Mouse (Mus musculus): ENCODE data around the gene Rps7. TPM values are rescaled to one million over a fixed set of nuclear protein-coding genes. Genes with fewer than 3 reads are reported as not detected.

Gene Rps7
- total and polyA plus RNA-seq, 3 experiments = 753 to 3,047 (median 2,570) TPM

- DNase-seq (ENCODE audit: extremely low read depth) = no peak
- no peak for TF ChIP-seq MAX (IDR thresholded peaks at IDR 0.05; ENCODE audit: low read length)
- TF ChIP-seq HCFC1 (IDR thresholded peaks at IDR 0.05; ENCODE audit: low read depth, low read length) = no peak
- no peak for TF ChIP-seq MAZ (IDR thresholded peaks at IDR 0.05; ENCODE audit: low read depth, low read length)
- no peak for TF ChIP-seq NELFE (IDR thresholded peaks at IDR 0.05; ENCODE audit: low read depth, low read length)
- no peak overlapping the region for H3K9ac ChIP-seq (ENCODE audit: insufficient read depth, low read depth)
- H3K27me3 ChIP-seq (replicated peaks) = no peaks in the 10 kb centered on the region
- H3K36me3 ChIP-seq (replicated peaks in 1 of 2; ENCODE audit: control insufficient read depth in 1 of 2, insufficient read depth in 1 of 2, low read length in 1 of 2) = peaks cover 0 to 6% of the 10 kb centered on the region in 2 experiments
- dilution Hi-C loops (cut with MboI; ENCODE audit: extremely low pct_ligation_motif_present, extremely low pct_unique_long_range_greater_than_20kb, low sequenced_read_pairs) (no loop called here), in situ Hi-C loops (cut with MboI; ENCODE audit: low pct_ligation_motif_present, low pct_unique_long_range_greater_than_20kb, low sequenced_read_pairs) (no loop called here)
- H3K4me3 ChIP-seq (replicated peaks in 1 of 3; ENCODE audit: low read depth in 2 of 3, low read length in 2 of 3, poor library complexity in 1 of 3) = no peak overlapping the region
- H3K79me2 ChIP-seq (replicated peaks; ENCODE audit: control insufficient read depth, extremely low read depth, insufficient read depth, poor library complexity, severe bottlenecking) = no peaks in the 10 kb centered on the region
- H3K4me1 ChIP-seq (ENCODE audit: control insufficient read depth in 1 of 2, insufficient read depth in 2 of 2) = peaks cover 7 to 11% of the 10 kb centered on the region in 2 experiments; a peak in 3 of 4 replicates
- H3K27ac ChIP-seq (ENCODE audit: insufficient read depth, low read depth) = no peak overlapping the region
- H3K9me3 ChIP-seq (replicated peaks; ENCODE audit: low read length) = no peaks in the 10 kb centered on the region
- no peak overlapping the region for H3K4me2 ChIP-seq (ENCODE audit: insufficient read depth, low read depth, poor library complexity, severe bottlenecking)
Measured at GRCm38 (mm10) chr12:28666734-28667133, 31.0 kb upstream of the Rps7 start.

GRCm38 (mm10) chr12:28662628-28663027 is 26.9 kb upstream of the Rps7 start:
- in situ Hi-C loops (cut with MboI; ENCODE audit: low pct_ligation_motif_present, low pct_unique_long_range_greater_than_20kb, low sequenced_read_pairs) = no loop called here
- H3K79me2 ChIP-seq (replicated peaks; ENCODE audit: control insufficient read depth, extremely low read depth, insufficient read depth, poor library complexity, severe bottlenecking) = no peaks in the 10 kb centered on the region
- TF ChIP-seq MAFK (IDR thresholded peaks at IDR 0.05; ENCODE audit: insufficient replicate concordance, low read length) = peak; percentile 54; the same call in 1 of the 2 replicates
- no peak for TF ChIP-seq JUND (conservative IDR thresholded peaks at IDR 0.05; ENCODE audit: low read depth, low read length)
- DNase-seq (ENCODE audit: extremely low read depth) = no peak
- no peaks in the 10 kb centered on the region for H3K9me3 ChIP-seq (replicated peaks; ENCODE audit: low read length)
- peaks cover 27 to 43% of the 10 kb centered on the region in 2 experiments for H3K36me3 ChIP-seq (replicated peaks in 1 of 2; ENCODE audit: control insufficient read depth in 1 of 2, insufficient read depth in 1 of 2, low read length in 1 of 2)
- dilution Hi-C loops (cut with MboI; ENCODE audit: extremely low pct_ligation_motif_present, extremely low pct_unique_long_range_greater_than_20kb, low sequenced_read_pairs) = no loop called here
- H3K9ac ChIP-seq (ENCODE audit: insufficient read depth, low read depth) = no peak overlapping the region
- no peak overlapping the region for H3K4me3 ChIP-seq (replicated peaks in 1 of 3; ENCODE audit: low read depth in 2 of 3, low read length in 2 of 3, poor library complexity in 1 of 3)
- H3K4me1 ChIP-seq (ENCODE audit: control insufficient read depth in 1 of 2, insufficient read depth in 2 of 2) = peaks cover 7 to 11% of the 10 kb centered on the region in 2 experiments; a peak in 3 of 4 replicates
- H3K27me3 ChIP-seq (replicated peaks) = no peaks in the 10 kb centered on the region
- H3K4me2 ChIP-seq (ENCODE audit: insufficient read depth, low read depth, poor library complexity, severe bottlenecking) = no peak overlapping the region
- H3K27ac ChIP-seq (ENCODE audit: insufficient read depth, low read depth) = no peak overlapping the region

GRCm38 (mm10) chr12:28649141-28650110 is 13.7 kb upstream of the Rps7 start, which contains the start of gene Rnaseh1:
TSS of gene Rnaseh1 (plus strand) at chr12:28649602.
- DNase-seq (ENCODE audit: extremely low read depth) = peak; percentile 86
- H3K27ac ChIP-seq (ENCODE audit: insufficient read depth, low read depth) = no peak within 1 kb of the TSS
- TF ChIP-seq KAT2A (IDR thresholded peaks at IDR 0.05; ENCODE audit: insufficient replicate concordance, low read length) (0 out of 2 replicates have a peak, but pooled peaks have one; percentile 60), NRF1 (IDR thresholded peaks at IDR 0.05; ENCODE audit: low read depth, low read length) (no peak), MYC (IDR thresholded peaks at IDR 0.05; ENCODE audit: low read depth, low read length) (peak; percentile 77), JUND (conservative IDR thresholded peaks at IDR 0.05; ENCODE audit: low read depth, low read length) (no peak), ETS1 (conservative IDR thresholded peaks at IDR 0.05; ENCODE audit: low read depth, low read length) (no peak), CHD1 (IDR thresholded peaks at IDR 0.05; ENCODE audit: low read depth, low read length) (no peak), HCFC1 (IDR thresholded peaks at IDR 0.05; ENCODE audit: low read depth, low read length) (peak; percentile 88), USF1 (IDR thresholded peaks at IDR 0.05; ENCODE audit: low read depth, low read length) (no peak), MAX (IDR thresholded peaks at IDR 0.05; ENCODE audit: low read length) (peak; percentile 79; the same call in 1 of the 2 replicates), NELFE (IDR thresholded peaks at IDR 0.05; ENCODE audit: low read depth, low read length) (peak; percentile 94), ZMIZ1 (IDR thresholded peaks at IDR 0.05; ENCODE audit: low read depth, low read length) (peak; percentile 50; the same call in 1 of the 2 replicates), SMC3 (IDR thresholded peaks at IDR 0.05; ENCODE audit: low read depth, low read length) (no peak), ZKSCAN1 (IDR thresholded peaks at IDR 0.05; ENCODE audit: borderline replicate concordance, low read depth, low read length) (no peak), RCOR1 (conservative IDR thresholded peaks at IDR 0.05; ENCODE audit: low read depth, low read length) (no peak), MAFK (IDR thresholded peaks at IDR 0.05; ENCODE audit: insufficient replicate concordance, low read length) (0 out of 2 replicates have a peak, but pooled peaks have one; percentile 22), ZC3H11A (IDR thresholded peaks at IDR 0.05; ENCODE audit: low read depth, low read length) (no peak), MXI1 (IDR thresholded peaks at IDR 0.05; ENCODE audit: low read depth, low read length) (peak; percentile 98), CHD2 (IDR thresholded peaks at IDR 0.05; ENCODE audit: low read length) (no peak), CTCF (conservative IDR thresholded peaks at IDR 0.05 in 1 of 2, IDR thresholded peaks at IDR 0.05 in 1 of 2; ENCODE audit: low read depth in 2 of 2, low read length in 2 of 2) (no peak), EP300 (IDR thresholded peaks at IDR 0.05; ENCODE audit: low read length) (no peak)

More at GRCm38 (mm10) chr12:28649141-28650110, 13.7 kb upstream of the Rps7 start, which contains the start of gene Rnaseh1:
- Histone ChIP-seq H3K27me3 (replicated peaks) (no peaks in the 10 kb centered on the region), H3K4me1 (ENCODE audit: control insufficient read depth in 1 of 2, insufficient read depth in 2 of 2) (peaks cover 0 to 21% of the 10 kb centered on the region in 2 experiments; a peak in 3 of 4 replicates), H3K4me2 (ENCODE audit: insufficient read depth, low read depth, poor library complexity, severe bottlenecking) (peak within 1 kb of the TSS; percentile 98), H3K9ac (ENCODE audit: insufficient read depth, low read depth) (peak within 1 kb of the TSS; percentile 88), H3K9me3 (replicated peaks; ENCODE audit: low read length) (no peaks in the 10 kb centered on the region), H3K36me3 (replicated peaks in 1 of 2; ENCODE audit: control insufficient read depth in 1 of 2, insufficient read depth in 1 of 2, low read length in 1 of 2) (peaks cover 7 to 31% of the 10 kb centered on the region in 2 experiments), H3K79me2 (replicated peaks; ENCODE audit: control insufficient read depth, extremely low read depth, insufficient read depth, poor library complexity, severe bottlenecking) (peaks cover 18% of the 10 kb centered on the region), H3K4me3 (replicated peaks in 1 of 3; ENCODE audit: low read depth in 2 of 3, low read length in 2 of 3, poor library complexity in 1 of 3) (peak within 1 kb of the TSS; percentile 77 to 93 (median 85))
- dilution Hi-C loops (cut with MboI; ENCODE audit: extremely low pct_ligation_motif_present, extremely low pct_unique_long_range_greater_than_20kb, low sequenced_read_pairs) = no loop called here
- in situ Hi-C loops (cut with MboI; ENCODE audit: low pct_ligation_motif_present, low pct_unique_long_range_greater_than_20kb, low sequenced_read_pairs) = no loop called here

Data from CH12.LX (cell line).